ENCODE assay signal across 16 mouse cellular contexts in genomic region chr6:30091221-30091620, GRCm38 (mm10). TPM values are rescaled to one million over a fixed set of nuclear protein-coding genes. Genes with fewer than 3 reads are reported as not detected.
A peak's percentile ranks its signal among the peaks of the same experiment; 100 is the strongest.
DNase-seq lines count a peak whose midpoint lies in the region; ATAC-seq and TF ChIP-seq lines count a peak whose summit lies in the region.
"Had no signal": no experiment of that assay in that cellular context is flagged by ENCODE, and none has a peak within 500 bp of the region (broad histone marks: within the 10 kb centered on the region; RNA-seq: fewer than 3 reads in every experiment).

No protein-coding gene starts in this region.

- H3K27ac ChIP-seq in left cerebral cortex, adult 2 months, result no peak overlapping the region
- H3K27ac ChIP-seq: liver, embryonic 13.5 days had no signal

- H3K4me3 ChIP-seq in left cerebral cortex, adult 2 months, result no peak overlapping the region
- H3K4me3 ChIP-seq: liver, embryonic 13.5 days had no signal

- peak; percentile 39 for TF ChIP-seq CTCF in left cerebral cortex, adult 2 months (IDR thresholded peaks at IDR 0.05)
- TF ChIP-seq CTCF in brain, embryonic 14.5 days (IDR thresholded peaks at IDR 0.05; ENCODE audit: borderline replicate concordance, extremely low read depth, insufficient read depth, insufficient read length), result no peak

- intact Hi-C loops in left cerebral cortex, adult 2 months (cut with DNase I), result loop anchor here (1.0 to 2.0 kb wide), 2 partner anchors 114 to 266 kb away; no protein-coding TSS in a partner anchor
- intact Hi-C loops in left cerebral cortex, postnatal 4 days (cut with DNase I), result loop anchor here (5.0 kb wide), 1 partner anchor 116 kb away; no protein-coding TSS in a partner anchor

- no peak for DNase-seq in frontal cortex, postnatal 36 days (ENCODE audit: low spot score in 2 of 2)
- no peak for DNase-seq in left cerebral cortex, adult 2 months (ENCODE audit: extremely low spot score in 1 of 2, low spot score in 2 of 2)
- no peak for DNase-seq in left cerebral cortex, postnatal 4 days
- DNase-seq in 416B (ENCODE audit: low read depth), result peak; percentile 57
- DNase-seq in brain, embryonic 14.5 days (ENCODE audit: low read depth), result peak; percentile 35
- no peak for DNase-seq in layer of hippocampus, postnatal 14 days (ENCODE audit: low spot score in 2 of 2)
- DNase-seq in natural killer cell, adult 2 months (ENCODE audit: low spot score in 2 of 2), result no peak
- DNase-seq: cerebellum, adult 11 months; cerebellum, postnatal 36 days; heart, postnatal 36 days; kidney, adult 9 months; liver, embryonic 13.5 days; lung, postnatal 14 days; right cerebral cortex, adult 18-20 months; thymus, adult 2 months had no signal

- TF ChIP-seq POLR2A in brain, embryonic 14.5 days (IDR thresholded peaks at IDR 0.05; ENCODE audit: borderline replicate concordance, extremely low read depth, insufficient read depth, insufficient read length, poor library complexity, severe bottlenecking), result no peak

- peak; percentile 67 for ATAC-seq in frontal cortex, adult (ENCODE audit: low TSS enrichment)

RNA-seq across cellular contexts. Expression of gene Nrf1, which starts 43.4 kb away (rescaled TPM):
- 10 to 100 TPM; 21.7 to 24.2 TPM for total RNA-seq in left cerebral cortex, adult 2 months (2021)
- 10 to 100 TPM; 25.4 to 32.6 TPM for total RNA-seq in left cerebral cortex, postnatal 4 days (2021)
- 60.8 and 70.7 TPM in 2 replicates for polyA plus RNA-seq in brain, embryonic 14.5 days (2012; rRNA removed)
- total RNA-seq in layer of hippocampus, postnatal 14 days (2021), result 10 to 100 TPM; 22.8 to 23.3 TPM

Comparison
In these comparisons a context has a peak if more than half of its experiments do, and no peak if none do; other contexts are left out.
1. DNase-seq: peak in 416B (single experiment) and brain, embryonic 14.5 days (single experiment); none in frontal cortex, postnatal 36 days (0 of 2), left cerebral cortex, adult 2 months (0 of 2), left cerebral cortex, postnatal 4 days (single experiment), layer of hippocampus, postnatal 14 days (0 of 2) and natural killer cell, adult 2 months (0 of 2).